Mouse (Mus musculus): ENCODE measurements around the gene Ccpg1. TPM values are rescaled to one million over a fixed set of nuclear protein-coding genes. Genes with fewer than 3 reads are reported as not detected.

Ccpg1 gene
- polyA plus RNA-seq, 1 experiment, result 41.5 TPM

- TF ChIP-seq EP300 (IDR thresholded peaks at IDR 0.05; ENCODE audit: insufficient read depth, low read depth, low read length) (no peak), POLR2A (IDR thresholded peaks at IDR 0.05; ENCODE audit: insufficient read depth, low read length) (no peak), CTCF (IDR thresholded peaks at IDR 0.05; ENCODE audit: low read depth, low read length) (no peak)
- no peak overlapping the region for H3K9ac ChIP-seq (ENCODE audit: low read depth, poor library complexity, severe bottlenecking)
- H3K4me1 ChIP-seq (ENCODE audit: control insufficient read depth, insufficient read depth, low read length), result no peaks in the 10 kb centered on the region
These were observed 65.4 kb downstream of the Ccpg1 start for GRCm38 (mm10) chr9:73050606-73051005.

GRCm38 (mm10) chr9:73055441-73055911, 70.2 kb downstream of the Ccpg1 start:
- Histone ChIP-seq H3K27ac (ENCODE audit: insufficient read depth, low read length) (peak overlapping the region; percentile 73), H3K4me3 (ENCODE audit: low read depth, low read length) (no peak overlapping the region), H3K9ac (ENCODE audit: low read depth, poor library complexity, severe bottlenecking) (peak overlapping the region; percentile 21; the same call in 1 of the 2 replicates), H3K27me3 (ENCODE audit: control insufficient read depth, insufficient read depth, low read length, poor library complexity, severe bottlenecking) (no peaks in the 10 kb centered on the region), H3K9me3 (replicated peaks; ENCODE audit: control insufficient read depth, insufficient read depth, low read length, poor library complexity, severe bottlenecking) (no peaks in the 10 kb centered on the region), H3K36me3 (ENCODE audit: control insufficient read depth, insufficient read depth, low read length, poor library complexity, severe bottlenecking) (no peaks in the 10 kb centered on the region), H3K4me1 (ENCODE audit: control insufficient read depth, insufficient read depth, low read length) (peaks cover 4% of the 10 kb centered on the region)
- no peak for TF ChIP-seq POLR2A (IDR thresholded peaks at IDR 0.05; ENCODE audit: insufficient read depth, low read length)
- TF ChIP-seq EP300 (IDR thresholded peaks at IDR 0.05; ENCODE audit: insufficient read depth, low read depth, low read length), result 0 out of 2 replicates have a peak, but pooled peaks have one; percentile 39
- no peak for TF ChIP-seq CTCF (IDR thresholded peaks at IDR 0.05; ENCODE audit: low read depth, low read length)

More at GRCm38 (mm10) chr9:73050606-73051005, 65.4 kb downstream of the Ccpg1 start:
- Histone ChIP-seq H3K9me3 (replicated peaks; ENCODE audit: control insufficient read depth, insufficient read depth, low read length, poor library complexity, severe bottlenecking) (no peaks in the 10 kb centered on the region), H3K36me3 (ENCODE audit: control insufficient read depth, insufficient read depth, low read length, poor library complexity, severe bottlenecking) (no peaks in the 10 kb centered on the region), H3K27me3 (ENCODE audit: control insufficient read depth, insufficient read depth, low read length, poor library complexity, severe bottlenecking) (no peaks in the 10 kb centered on the region), H3K4me3 (ENCODE audit: low read depth, low read length) (no peak overlapping the region), H3K27ac (ENCODE audit: insufficient read depth, low read length) (no peak overlapping the region)

GRCm38 (mm10) chr9:73059224-73059623, 74.0 kb downstream of the Ccpg1 start:
- Histone ChIP-seq H3K9ac (ENCODE audit: low read depth, poor library complexity, severe bottlenecking) (no peak overlapping the region), H3K4me1 (ENCODE audit: control insufficient read depth, insufficient read depth, low read length) (peaks cover 6% of the 10 kb centered on the region), H3K9me3 (replicated peaks; ENCODE audit: control insufficient read depth, insufficient read depth, low read length, poor library complexity, severe bottlenecking) (no peaks in the 10 kb centered on the region)

GRCm38 (mm10) chr9:73063621-73064290, 78.5 kb downstream of the Ccpg1 start:
- Histone ChIP-seq H3K4me1 (ENCODE audit: control insufficient read depth, insufficient read depth, low read length) (peaks cover 10% of the 10 kb centered on the region), H3K27ac (ENCODE audit: insufficient read depth, low read length) (no peak overlapping the region), H3K36me3 (ENCODE audit: control insufficient read depth, insufficient read depth, low read length, poor library complexity, severe bottlenecking) (no peaks in the 10 kb centered on the region), H3K9me3 (replicated peaks; ENCODE audit: control insufficient read depth, insufficient read depth, low read length, poor library complexity, severe bottlenecking) (no peaks in the 10 kb centered on the region), H3K4me3 (ENCODE audit: low read depth, low read length) (peak overlapping the region; percentile 4; the same call in 1 of the 2 replicates), H3K9ac (ENCODE audit: low read depth, poor library complexity, severe bottlenecking) (no peak overlapping the region), H3K27me3 (ENCODE audit: control insufficient read depth, insufficient read depth, low read length, poor library complexity, severe bottlenecking) (no peaks in the 10 kb centered on the region)
- no peak for TF ChIP-seq CTCF (IDR thresholded peaks at IDR 0.05; ENCODE audit: low read depth, low read length)
- TF ChIP-seq EP300 (IDR thresholded peaks at IDR 0.05; ENCODE audit: insufficient read depth, low read depth, low read length), result no peak
- peak; percentile 34 for TF ChIP-seq POLR2A (IDR thresholded peaks at IDR 0.05; ENCODE audit: insufficient read depth, low read length)

More at GRCm38 (mm10) chr9:73059224-73059623, 74.0 kb downstream of the Ccpg1 start:
- Histone ChIP-seq H3K4me3 (ENCODE audit: low read depth, low read length) (no peak overlapping the region), H3K36me3 (ENCODE audit: control insufficient read depth, insufficient read depth, low read length, poor library complexity, severe bottlenecking) (no peaks in the 10 kb centered on the region), H3K27ac (ENCODE audit: insufficient read depth, low read length) (no peak overlapping the region), H3K27me3 (ENCODE audit: control insufficient read depth, insufficient read depth, low read length, poor library complexity, severe bottlenecking) (no peaks in the 10 kb centered on the region)
- no peak for TF ChIP-seq EP300 (IDR thresholded peaks at IDR 0.05; ENCODE audit: insufficient read depth, low read depth, low read length)
- TF ChIP-seq POLR2A (IDR thresholded peaks at IDR 0.05; ENCODE audit: insufficient read depth, low read length), result no peak
- no peak for TF ChIP-seq CTCF (IDR thresholded peaks at IDR 0.05; ENCODE audit: low read depth, low read length)

Other genes starting within 250 kb of the Ccpg1 start
- 72.4 and 78.5 TPM in 2 replicates for gene Prtg, start 178.6 kb upstream of the Ccpg1 start, polyA plus RNA-seq (2011; ENCODE audit: insufficient read depth, insufficient read length, low read depth, missing spikeins)
- gene Pygo1, start 59.8 kb upstream of the Ccpg1 start, polyA plus RNA-seq (2011; ENCODE audit: insufficient read depth, insufficient read length, low read depth, missing spikeins), result 1.2 and 1.3 TPM in 2 replicates
- 2.3 and 2.4 TPM in 2 replicates for gene Dyx1c1, start 26.6 kb upstream of the Ccpg1 start, polyA plus RNA-seq (2011; ENCODE audit: insufficient read depth, insufficient read length, low read depth, missing spikeins)
- not detected in 2 replicates for gene Gm44503, start 26.6 kb upstream of the Ccpg1 start, polyA plus RNA-seq (2011; ENCODE audit: insufficient read depth, insufficient read length, low read depth, missing spikeins)
- gene Ccpg1os, start within 50 bp of the Ccpg1 start, polyA plus RNA-seq (2011; ENCODE audit: insufficient read depth, insufficient read length, low read depth, missing spikeins), result 13.0 and 15.4 TPM in 2 replicates
- gene Pigb, start 54.9 kb downstream of the Ccpg1 start, polyA plus RNA-seq (2011; ENCODE audit: insufficient read depth, insufficient read length, low read depth, missing spikeins), result 28.9 and 30.0 TPM in 2 replicates
- 16.1 and 18.2 TPM in 2 replicates for gene Rab27a, start 59.4 kb downstream of the Ccpg1 start, polyA plus RNA-seq (2011; ENCODE audit: insufficient read depth, insufficient read length, low read depth, missing spikeins)
- 2.3 and 4.0 TPM in 2 replicates for gene Khdc3, start 116.4 kb downstream of the Ccpg1 start, polyA plus RNA-seq (2011; ENCODE audit: insufficient read depth, insufficient read length, low read depth, missing spikeins)
- not detected in 2 replicates for gene Gm20509, start 117.0 kb downstream of the Ccpg1 start, polyA plus RNA-seq (2011; ENCODE audit: insufficient read depth, insufficient read length, low read depth, missing spikeins)
- gene Rsl24d1, start 128.0 kb downstream of the Ccpg1 start, polyA plus RNA-seq (2011; ENCODE audit: insufficient read depth, insufficient read length, low read depth, missing spikeins), result 144 and 146 TPM in 2 replicates

All from ES-Bruce4 (cell line).